Mouse (Mus musculus): ENCODE results near the gene Ppp1r12c.

- TF ChIP-seq MAX (IDR thresholded peaks at IDR 0.05) = no peak
- TF ChIP-seq CEBPB (IDR thresholded peaks at IDR 0.05; ENCODE audit: low read depth) = no peak
- TF ChIP-seq CTCF (IDR thresholded peaks at IDR 0.05; ENCODE audit: control insufficient read depth, insufficient read depth, insufficient read length) = no peak
- no peak for TF ChIP-seq FOSL1 (IDR thresholded peaks at IDR 0.05; ENCODE audit: insufficient read depth, low read length, poor library complexity, severe bottlenecking)
- no peak for TF ChIP-seq USF1 (IDR thresholded peaks at IDR 0.05; ENCODE audit: low read depth)
Observed at GRCm38 (mm10) chr7:4515853-4516252, 14.4 kb upstream of the Ppp1r12c start.

All from C2C12 (cell line).